ENCODE assay signal across 8 mouse cellular contexts in the genomic region with DNA sequence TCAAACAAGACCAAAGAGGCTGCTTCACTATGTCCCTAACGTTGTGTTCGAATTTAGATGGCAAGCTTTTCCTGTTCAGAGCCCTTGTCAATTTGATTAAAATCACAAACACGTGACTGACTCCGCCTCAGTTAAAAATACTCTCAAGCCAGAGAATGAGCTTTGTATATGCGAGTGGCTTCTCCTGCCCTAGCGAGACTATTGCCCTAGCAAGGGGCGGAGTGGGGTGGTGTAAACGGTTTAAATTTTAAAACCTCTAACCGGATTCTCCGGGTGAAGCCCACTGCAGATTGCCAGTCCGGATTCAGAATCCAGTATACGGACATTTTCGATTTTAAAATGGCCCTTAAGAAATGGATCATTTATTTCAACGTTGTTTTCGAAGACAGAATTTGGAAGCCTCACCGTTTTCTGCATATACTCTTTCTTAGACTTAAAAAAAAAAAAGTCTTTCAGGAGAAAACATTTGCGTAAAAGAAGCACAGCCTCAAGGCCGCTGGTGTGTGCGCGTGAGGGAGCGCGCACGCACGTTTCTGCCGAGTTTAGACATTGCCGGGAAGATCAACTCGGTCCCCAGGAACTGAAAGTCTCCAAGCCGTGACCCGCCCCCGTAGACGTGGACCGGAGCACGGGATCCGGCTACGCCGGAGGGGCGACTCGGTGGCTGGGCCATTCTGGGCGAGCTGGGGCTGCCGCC.
DNase-seq lines count a peak whose midpoint lies in the region; ATAC-seq lines count a peak whose summit lies in the region.

No protein-coding gene starts in this region.

- peak overlapping the region; percentile 65 for H3K9ac ChIP-seq in forebrain, embryonic 13.5 days
- H3K9ac ChIP-seq in hindbrain, embryonic 16.5 days (ENCODE audit: low read depth, low read length) = peak overlapping the region; percentile 74
- peak overlapping the region; percentile 53 for H3K9ac ChIP-seq in midbrain, embryonic 15.5 days

- intact Hi-C loops in left cerebral cortex, postnatal 25 days (cut with DNase I) = loop anchor here (5.0 kb wide), 2 partner anchors 65 to 90 kb away; partner anchors contain the start of gene Foxn3

- peak; percentile 11; the same call in 1 of the 2 replicates for ATAC-seq in forebrain, embryonic 13.5 days
- peak; percentile 19; the same call in 1 of the 2 replicates for ATAC-seq in hindbrain, embryonic 16.5 days
- ATAC-seq in midbrain, embryonic 15.5 days (replicated peaks) = peak; percentile 51
- ATAC-seq in granulocyte monocyte progenitor cell, adult 5-6 weeks (replicated peaks; ENCODE audit: poor library complexity, severe bottlenecking) = no peak

- H3K27ac ChIP-seq in forebrain, embryonic 13.5 days = peak overlapping the region; percentile 58
- H3K27ac ChIP-seq in hindbrain, embryonic 16.5 days (ENCODE audit: low read depth, low read length) = peak overlapping the region; percentile 91
- peak overlapping the region; percentile 87 for H3K27ac ChIP-seq in midbrain, embryonic 15.5 days

- H3K9me3 ChIP-seq in forebrain, embryonic 13.5 days (replicated peaks) = no peaks in the 10 kb centered on the region
- H3K9me3 ChIP-seq in hindbrain, embryonic 16.5 days (ENCODE audit: control insufficient read depth, low read length) = no peaks in the 10 kb centered on the region
- no peaks in the 10 kb centered on the region for H3K9me3 ChIP-seq in midbrain, embryonic 15.5 days

- H3K4me3 ChIP-seq in forebrain, embryonic 13.5 days = peak overlapping the region; percentile 65
- H3K4me3 ChIP-seq in hindbrain, embryonic 16.5 days (ENCODE audit: low read length) = peak overlapping the region; percentile 75
- peak overlapping the region; percentile 67 for H3K4me3 ChIP-seq in midbrain, embryonic 15.5 days

- H3K36me3 ChIP-seq in forebrain, embryonic 13.5 days (ENCODE audit: poor library complexity, severe bottlenecking) = no peaks in the 10 kb centered on the region
- H3K36me3 ChIP-seq in hindbrain, embryonic 16.5 days (ENCODE audit: control insufficient read depth, insufficient read depth, low read length) = no peaks in the 10 kb centered on the region
- H3K36me3 ChIP-seq in midbrain, embryonic 15.5 days (replicated peaks) = no peaks in the 10 kb centered on the region

- H3K4me1 ChIP-seq in forebrain, embryonic 13.5 days = peaks cover 12% of the 10 kb centered on the region
- H3K4me1 ChIP-seq in hindbrain, embryonic 16.5 days (ENCODE audit: control insufficient read depth, insufficient read depth, low read depth, low read length) = peaks cover 12% of the 10 kb centered on the region
- peaks cover 21% of the 10 kb centered on the region for H3K4me1 ChIP-seq in midbrain, embryonic 15.5 days

- no peaks in the 10 kb centered on the region for H3K27me3 ChIP-seq in forebrain, embryonic 13.5 days
- H3K27me3 ChIP-seq in hindbrain, embryonic 16.5 days (replicated peaks; ENCODE audit: control insufficient read depth, insufficient read depth, low read length) = no peaks in the 10 kb centered on the region
- H3K27me3 ChIP-seq in midbrain, embryonic 15.5 days (replicated peaks) = no peaks in the 10 kb centered on the region

- DNase-seq in heart, adult 11 months = peak; percentile 89
- DNase-seq in heart, adult 8-10 months (ENCODE audit: low spot score) = no peak
- DNase-seq in T-cell, adult 2 months (ENCODE audit: low spot score) = peak; percentile 18
- peak; percentile 54 to 71 for DNase-seq in left cerebral cortex, postnatal 25 days (ENCODE audit: low spot score in 2 of 2)

- WGBS in forebrain, embryonic 13.5 days = under 1% methylated on average over 40 of the region's 40 CpGs
- WGBS in hindbrain, embryonic 16.5 days = under 1% methylated on average over 40 of the region's 40 CpGs
- under 1% methylated on average over 40 of the region's 40 CpGs for whole genome bisulfite sequencing in midbrain, embryonic 15.5 days

- peak overlapping the region; percentile 65 for H3K4me2 ChIP-seq in forebrain, embryonic 13.5 days
- peak overlapping the region; percentile 84 for H3K4me2 ChIP-seq in hindbrain, embryonic 16.5 days (ENCODE audit: low read length)
- peak overlapping the region; percentile 77 for H3K4me2 ChIP-seq in midbrain, embryonic 15.5 days
